Mouse (Mus musculus) NIH3T3 (cell line): ENCODE measurements around the gene 1700042G07Rik.

Source experiments
- DNase-seq: peaks from one replicate; pipeline ENCODE4 v3.0.0-alpha.2; 2012; ENCODE audit warnings: low read depth

1700042G07Rik gene

GRCm38 (mm10) chr4:116173072-116173471 is at the start of gene 1700042G07Rik, which contains the start of gene Gm49337:
TSS of gene 1700042G07Rik (plus strand) at chr4:116173372.
TSS of gene Gm49337 (plus strand) at chr4:116173384.
- no peak for DNase-seq

GRCm38 (mm10) chr4:116123602-116124519 is 49.3 kb upstream of the 1700042G07Rik start, which contains the start of the genes Rad54l and Pomgnt1:
TSS of gene Rad54l (minus strand) at chr4:116123690.
TSS of gene Pomgnt1 (plus strand) at chr4:116123840.
- peak; percentile 96 for DNase-seq

GRCm38 (mm10) chr4:116125803-116126386 is 47.3 kb upstream of the 1700042G07Rik start:
- no peak for DNase-seq

GRCm38 (mm10) chr4:116127956-116128355 is 45.2 kb upstream of the 1700042G07Rik start:
- no peak for DNase-seq

GRCm38 (mm10) chr4:116133126-116133525 is 40.0 kb upstream of the 1700042G07Rik start:
- no peak for DNase-seq

- DNase-seq, result peak; percentile 80
These were observed 38.2 kb upstream of the 1700042G07Rik start for GRCm38 (mm10) chr4:116134990-116135389.

- DNase-seq, result no peak
These were observed 35.7 kb upstream of the 1700042G07Rik start for GRCm38 (mm10) chr4:116137421-116137996.

- DNase-seq, result no peak
These were observed 32.2 kb upstream of the 1700042G07Rik start for GRCm38 (mm10) chr4:116140801-116141574.

GRCm38 (mm10) chr4:116141736-116142135 is 31.4 kb upstream of the 1700042G07Rik start:
- DNase-seq, result no peak

- no peak for DNase-seq
These were observed 30.9 kb upstream of the 1700042G07Rik start for GRCm38 (mm10) chr4:116142269-116142668.

- no peak for DNase-seq
These were observed 29.8 kb upstream of the 1700042G07Rik start for GRCm38 (mm10) chr4:116143317-116143811.

- DNase-seq, result peak; percentile 74
These were observed 29.1 kb upstream of the 1700042G07Rik start for GRCm38 (mm10) chr4:116143891-116144717.

GRCm38 (mm10) chr4:116149812-116150155 is 23.4 kb upstream of the 1700042G07Rik start:
- no peak for DNase-seq

GRCm38 (mm10) chr4:116150156-116150861 is 22.9 kb upstream of the 1700042G07Rik start:
- DNase-seq, result peak; percentile 89

- no peak for DNase-seq
These were observed 22.3 kb upstream of the 1700042G07Rik start for GRCm38 (mm10) chr4:116150862-116151221.

- DNase-seq, result no peak
These were observed 21.9 kb upstream of the 1700042G07Rik start, which contains the start of gene Lurap1 for GRCm38 (mm10) chr4:116151238-116151637. TSS of gene Lurap1 (minus strand) at chr4:116151338.

- DNase-seq, result no peak
These were observed 20.5 kb upstream of the 1700042G07Rik start for GRCm38 (mm10) chr4:116152702-116153101.

GRCm38 (mm10) chr4:116157882-116158281 is 15.3 kb upstream of the 1700042G07Rik start:
- no peak for DNase-seq

GRCm38 (mm10) chr4:116159912-116160311 is 13.3 kb upstream of the 1700042G07Rik start:
- peak; percentile 71 for DNase-seq

- no peak for DNase-seq
These were observed 12.4 kb upstream of the 1700042G07Rik start for GRCm38 (mm10) chr4:116160769-116161168.
